Mouse (Mus musculus): ENCODE data around the gene Zfp64. TPM values are rescaled to one million over a fixed set of nuclear protein-coding genes. Genes with fewer than 3 reads are reported as not detected.

Zfp64 gene
- polyA plus RNA-seq, 1 experiment from 2014 or later, result 39.0 TPM

DNA sequence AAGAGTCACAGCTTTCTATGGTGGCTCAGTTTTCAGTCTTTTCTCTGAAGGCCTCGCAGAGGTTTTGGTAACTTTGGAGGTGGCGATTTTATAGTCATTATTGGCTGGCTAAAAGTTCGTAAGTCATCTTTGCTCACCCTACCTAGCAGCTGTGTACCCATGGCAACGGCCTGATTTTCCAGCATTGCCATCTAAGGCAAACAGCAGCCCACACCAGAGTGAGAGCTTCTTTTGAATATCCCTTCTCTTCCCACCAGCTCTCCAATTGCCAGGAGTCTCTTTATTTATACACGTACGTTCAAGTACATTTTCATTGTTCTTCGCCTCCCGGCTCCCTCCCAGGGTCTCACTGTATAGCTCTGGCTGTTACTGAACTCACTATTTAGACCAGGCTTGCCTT lies 59.9 kb downstream of the Zfp64 start:
- H3K4me2 ChIP-seq (ENCODE audit: low read depth, low read length), result no peak overlapping the region
- no peak overlapping the region for H3K9ac ChIP-seq (ENCODE audit: low read depth, low read length)
- H3K4me1 ChIP-seq (ENCODE audit: control insufficient read depth, insufficient read depth, low read length), result no peaks in the 10 kb centered on the region
- H3K9me3 ChIP-seq (ENCODE audit: control insufficient read depth, low read length), result no peaks in the 10 kb centered on the region
- no peak for DNase-seq (ENCODE audit: low spot score)
- WGBS, result 88% methylated on average over 8 of the region's 8 CpGs
- no peak for ATAC-seq (ENCODE audit: low read depth)
- no peak overlapping the region for H3K27ac ChIP-seq (replicated peaks; ENCODE audit: low read depth, low read length)
- no peak overlapping the region for H3K4me3 ChIP-seq (ENCODE audit: low read depth, low read length)
- H3K27me3 ChIP-seq (replicated peaks; ENCODE audit: control insufficient read depth, insufficient read depth, low read length), result no peaks in the 10 kb centered on the region
- no peaks in the 10 kb centered on the region for H3K36me3 ChIP-seq (ENCODE audit: control insufficient read depth, insufficient read depth, low read length)

DNA sequence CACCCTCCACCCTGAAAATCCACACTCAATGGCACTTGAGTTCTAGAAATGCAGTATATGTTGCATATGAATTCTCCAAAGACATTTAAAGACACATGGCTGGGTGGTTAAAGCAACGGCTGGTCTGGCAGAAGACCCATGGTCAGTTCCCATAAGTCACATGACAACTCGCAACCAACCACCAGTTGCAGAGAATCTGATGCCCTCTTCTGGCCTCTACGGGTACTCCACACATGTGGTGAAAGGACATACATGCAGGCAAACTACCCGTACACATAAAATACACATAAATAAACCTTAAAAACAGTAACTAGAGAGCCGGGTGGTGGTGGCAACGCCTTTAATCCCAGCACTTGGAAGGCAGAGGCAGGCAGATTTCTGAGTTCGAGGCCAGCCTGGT lies 60.6 kb downstream of the Zfp64 start:
- no peak for ATAC-seq (ENCODE audit: low read depth)
- Histone ChIP-seq H3K27ac (replicated peaks; ENCODE audit: low read depth, low read length) (no peak overlapping the region), H3K36me3 (ENCODE audit: control insufficient read depth, insufficient read depth, low read length) (no peaks in the 10 kb centered on the region), H3K4me3 (ENCODE audit: low read depth, low read length) (no peak overlapping the region), H3K27me3 (replicated peaks; ENCODE audit: control insufficient read depth, insufficient read depth, low read length) (no peaks in the 10 kb centered on the region), H3K9ac (ENCODE audit: low read depth, low read length) (no peak overlapping the region), H3K4me2 (ENCODE audit: low read depth, low read length) (no peak overlapping the region), H3K9me3 (ENCODE audit: control insufficient read depth, low read length) (no peaks in the 10 kb centered on the region), H3K4me1 (ENCODE audit: control insufficient read depth, insufficient read depth, low read length) (no peaks in the 10 kb centered on the region)
- no peak for DNase-seq (ENCODE audit: low spot score)
- 86% methylated on average over 7 of the region's 7 CpGs for WGBS

DNA sequence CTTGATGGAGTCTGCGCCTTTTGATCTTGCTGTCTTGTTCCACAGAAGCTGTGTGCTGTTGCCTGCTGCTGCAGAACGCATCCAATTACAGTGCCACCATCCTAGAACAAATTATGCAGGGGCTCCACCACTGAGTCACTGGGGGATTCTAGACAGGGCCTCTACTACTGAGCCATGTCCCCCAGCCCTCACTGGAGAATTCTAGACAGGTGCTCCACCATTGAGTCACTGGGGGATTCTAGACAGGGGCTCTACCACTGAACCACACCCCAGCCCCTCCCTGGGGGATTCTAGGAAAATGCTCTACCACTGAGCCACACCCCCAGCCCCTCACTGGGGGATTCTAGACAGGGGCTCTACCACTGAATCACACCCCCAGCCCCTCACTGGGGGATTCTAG lies 63.3 kb downstream of the Zfp64 start:
- Histone ChIP-seq H3K27me3 (replicated peaks; ENCODE audit: control insufficient read depth, insufficient read depth, low read length) (no peaks in the 10 kb centered on the region), H3K9ac (ENCODE audit: low read depth, low read length) (no peak overlapping the region), H3K36me3 (ENCODE audit: control insufficient read depth, insufficient read depth, low read length) (no peaks in the 10 kb centered on the region), H3K27ac (replicated peaks; ENCODE audit: low read depth, low read length) (no peak overlapping the region), H3K4me3 (ENCODE audit: low read depth, low read length) (no peak overlapping the region), H3K9me3 (ENCODE audit: control insufficient read depth, low read length) (no peaks in the 10 kb centered on the region), H3K4me1 (ENCODE audit: control insufficient read depth, insufficient read depth, low read length) (no peaks in the 10 kb centered on the region), H3K4me2 (ENCODE audit: low read depth, low read length) (no peak overlapping the region)
- DNase-seq (ENCODE audit: low spot score) (no peak), ATAC-seq (ENCODE audit: low read depth) (no peak)
- WGBS, result 73% methylated on average over 2 of the region's 2 CpGs

DNA sequence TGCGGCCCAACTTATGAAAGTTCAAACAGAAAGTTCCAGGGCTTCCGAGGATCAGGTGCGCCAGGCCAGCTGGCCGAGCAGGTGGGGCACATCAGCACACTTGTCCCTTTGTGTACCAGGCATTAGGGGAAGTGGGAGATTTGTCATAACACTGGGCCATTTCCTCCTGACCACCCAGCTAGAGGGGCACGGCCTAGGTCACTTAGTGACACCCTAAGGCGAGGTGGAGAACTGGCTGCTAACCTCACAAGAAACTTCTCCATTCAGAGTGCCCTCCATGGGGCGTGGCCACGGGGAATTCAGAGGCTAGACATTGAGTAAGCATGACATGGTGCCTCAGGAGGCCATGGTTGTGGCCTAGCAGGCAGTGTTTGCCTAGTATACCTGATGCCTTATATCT lies 70.7 kb downstream of the Zfp64 start:
- Histone ChIP-seq H3K27me3 (replicated peaks; ENCODE audit: control insufficient read depth, insufficient read depth, low read length) (no peaks in the 10 kb centered on the region), H3K4me2 (ENCODE audit: low read depth, low read length) (no peak overlapping the region)
- ATAC-seq (ENCODE audit: low read depth), result no peak

DNA sequence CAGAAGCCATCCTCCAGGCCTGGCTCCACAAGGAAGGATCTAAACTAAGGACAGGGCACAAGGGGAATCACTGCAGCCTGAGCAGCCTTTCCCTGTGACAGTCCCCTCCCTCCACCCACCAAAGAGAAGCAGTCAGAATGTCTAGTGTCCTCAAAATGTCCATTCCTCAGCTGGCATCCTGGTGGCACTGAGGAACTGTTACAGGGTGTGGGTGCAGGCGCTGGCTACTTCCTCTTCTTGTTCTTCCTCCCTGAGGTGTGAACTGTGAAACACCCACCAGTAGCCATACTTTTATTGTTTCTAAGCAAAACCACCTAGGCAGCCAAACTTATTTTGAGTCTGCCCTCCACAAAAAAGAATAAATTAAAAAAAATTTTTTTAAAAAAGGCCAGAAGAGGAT lies 72.4 kb downstream of the Zfp64 start:
- ATAC-seq (ENCODE audit: low read depth) (no peak), DNase-seq (ENCODE audit: low spot score) (no peak)
- Histone ChIP-seq H3K4me3 (ENCODE audit: low read depth, low read length) (no peak overlapping the region), H3K36me3 (ENCODE audit: control insufficient read depth, insufficient read depth, low read length) (no peaks in the 10 kb centered on the region), H3K9ac (ENCODE audit: low read depth, low read length) (no peak overlapping the region), H3K4me1 (ENCODE audit: control insufficient read depth, insufficient read depth, low read length) (no peaks in the 10 kb centered on the region), H3K9me3 (ENCODE audit: control insufficient read depth, low read length) (no peaks in the 10 kb centered on the region), H3K27me3 (replicated peaks; ENCODE audit: control insufficient read depth, insufficient read depth, low read length) (no peaks in the 10 kb centered on the region), H3K4me2 (ENCODE audit: low read depth, low read length) (no peak overlapping the region), H3K27ac (replicated peaks; ENCODE audit: low read depth, low read length) (no peak overlapping the region)
- WGBS, result 89% methylated on average over 1 of the region's 1 CpGs

More for the DNA sequence above, 70.7 kb downstream of the Zfp64 start:
- WGBS, result 62% methylated on average over 8 of the region's 8 CpGs
- no peak for DNase-seq (ENCODE audit: low spot score)
- Histone ChIP-seq H3K4me1 (ENCODE audit: control insufficient read depth, insufficient read depth, low read length) (no peaks in the 10 kb centered on the region), H3K36me3 (ENCODE audit: control insufficient read depth, insufficient read depth, low read length) (no peaks in the 10 kb centered on the region), H3K27ac (replicated peaks; ENCODE audit: low read depth, low read length) (no peak overlapping the region), H3K9me3 (ENCODE audit: control insufficient read depth, low read length) (no peaks in the 10 kb centered on the region), H3K4me3 (ENCODE audit: low read depth, low read length) (no peak overlapping the region), H3K9ac (ENCODE audit: low read depth, low read length) (no peak overlapping the region)

DNA sequence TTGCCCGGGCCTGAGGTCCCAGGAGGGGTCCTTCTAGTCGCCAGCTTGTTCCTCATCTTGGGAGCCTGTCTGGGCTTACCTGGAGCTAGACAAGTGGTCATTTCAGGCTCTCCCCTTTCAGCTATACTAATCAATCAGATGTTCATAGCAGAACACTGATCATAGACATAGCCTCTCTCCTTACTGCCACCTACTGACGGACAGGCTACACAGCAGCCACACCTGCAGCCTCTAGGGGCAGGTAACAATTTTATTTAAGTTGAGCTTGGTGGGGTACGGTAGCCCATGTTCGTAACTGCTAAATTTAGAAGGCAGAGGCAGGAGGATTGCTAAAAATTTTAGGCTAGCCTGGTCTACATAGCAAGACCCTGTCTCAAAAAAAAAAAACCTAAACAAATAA lies 73.5 kb downstream of the Zfp64 start:
- no peak for ATAC-seq (ENCODE audit: low read depth)
- no peak overlapping the region for H3K9ac ChIP-seq (ENCODE audit: low read depth, low read length)
- WGBS, result 40% methylated on average over 5 of the region's 5 CpGs
- H3K36me3 ChIP-seq (ENCODE audit: control insufficient read depth, insufficient read depth, low read length), result no peaks in the 10 kb centered on the region
- no peaks in the 10 kb centered on the region for H3K9me3 ChIP-seq (ENCODE audit: control insufficient read depth, low read length)
- H3K27me3 ChIP-seq (replicated peaks; ENCODE audit: control insufficient read depth, insufficient read depth, low read length), result no peaks in the 10 kb centered on the region
- no peak for DNase-seq (ENCODE audit: low spot score)
- no peaks in the 10 kb centered on the region for H3K4me1 ChIP-seq (ENCODE audit: control insufficient read depth, insufficient read depth, low read length)
- H3K4me2 ChIP-seq (ENCODE audit: low read depth, low read length), result no peak overlapping the region
- no peak overlapping the region for H3K27ac ChIP-seq (replicated peaks; ENCODE audit: low read depth, low read length)
- H3K4me3 ChIP-seq (ENCODE audit: low read depth, low read length), result no peak overlapping the region

DNA sequence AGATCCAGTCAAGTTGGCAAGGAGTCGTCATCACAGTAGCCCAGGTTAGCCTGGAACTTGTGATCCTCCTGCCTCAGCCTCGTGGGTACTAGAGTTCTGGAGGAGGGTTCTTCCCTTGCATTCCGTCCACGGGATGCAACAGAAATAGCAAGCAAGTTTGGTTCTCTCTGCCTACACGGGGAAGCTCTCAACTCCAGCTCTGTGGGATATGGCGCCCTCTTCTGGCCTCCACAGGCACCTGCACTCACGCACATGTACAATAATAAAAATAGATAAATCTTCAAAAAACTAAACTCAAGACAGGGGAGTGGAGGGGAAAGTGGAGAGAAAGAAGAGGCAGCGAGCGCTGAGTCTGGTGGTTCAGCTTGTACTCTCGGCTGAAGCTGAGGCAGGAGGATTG lies 75.8 kb downstream of the Zfp64 start:
- no peaks in the 10 kb centered on the region for H3K9me3 ChIP-seq (ENCODE audit: control insufficient read depth, low read length)
- WGBS, result 89% methylated on average over 10 of the region's 10 CpGs
- no peak for ATAC-seq (ENCODE audit: low read depth)
- no peak overlapping the region for H3K4me3 ChIP-seq (ENCODE audit: low read depth, low read length)
- H3K27ac ChIP-seq (replicated peaks; ENCODE audit: low read depth, low read length), result no peak overlapping the region
- H3K4me1 ChIP-seq (ENCODE audit: control insufficient read depth, insufficient read depth, low read length), result no peaks in the 10 kb centered on the region
- H3K4me2 ChIP-seq (ENCODE audit: low read depth, low read length), result no peak overlapping the region
- no peak overlapping the region for H3K9ac ChIP-seq (ENCODE audit: low read depth, low read length)
- DNase-seq (ENCODE audit: low spot score), result no peak
- no peaks in the 10 kb centered on the region for H3K36me3 ChIP-seq (ENCODE audit: control insufficient read depth, insufficient read depth, low read length)
- H3K27me3 ChIP-seq (replicated peaks; ENCODE audit: control insufficient read depth, insufficient read depth, low read length), result no peaks in the 10 kb centered on the region

DNA sequence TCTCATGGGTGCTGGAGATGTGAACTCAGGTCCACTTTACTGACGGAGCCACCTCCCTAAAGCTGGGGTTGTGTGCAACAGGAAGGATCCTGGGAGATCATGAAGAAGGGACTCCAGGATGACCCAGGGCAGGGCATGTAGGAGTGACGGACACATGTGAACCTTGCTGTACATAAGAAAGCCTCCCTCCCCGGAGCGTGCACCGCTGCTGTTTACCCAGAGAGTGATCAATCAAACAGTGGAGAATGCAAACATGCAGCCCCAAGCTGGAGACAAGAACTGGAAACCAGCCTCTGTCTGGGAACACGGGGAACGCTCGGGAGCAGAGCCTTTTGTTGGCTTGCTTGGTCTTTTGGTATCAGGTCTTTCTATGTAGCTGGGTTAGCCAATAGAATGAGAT lies 76.7 kb downstream of the Zfp64 start:
- no peak overlapping the region for H3K9ac ChIP-seq (ENCODE audit: low read depth, low read length)
- H3K36me3 ChIP-seq (ENCODE audit: control insufficient read depth, insufficient read depth, low read length), result no peaks in the 10 kb centered on the region
- no peaks in the 10 kb centered on the region for H3K4me1 ChIP-seq (ENCODE audit: control insufficient read depth, insufficient read depth, low read length)
- WGBS, result 89% methylated on average over 8 of the region's 8 CpGs
- no peak overlapping the region for H3K27ac ChIP-seq (replicated peaks; ENCODE audit: low read depth, low read length)
- H3K9me3 ChIP-seq (ENCODE audit: control insufficient read depth, low read length), result no peaks in the 10 kb centered on the region
- no peaks in the 10 kb centered on the region for H3K27me3 ChIP-seq (replicated peaks; ENCODE audit: control insufficient read depth, insufficient read depth, low read length)
- no peak overlapping the region for H3K4me3 ChIP-seq (ENCODE audit: low read depth, low read length)
- DNase-seq (ENCODE audit: low spot score), result no peak
- H3K4me2 ChIP-seq (ENCODE audit: low read depth, low read length), result no peak overlapping the region
- no peak for ATAC-seq (ENCODE audit: low read depth)

DNA sequence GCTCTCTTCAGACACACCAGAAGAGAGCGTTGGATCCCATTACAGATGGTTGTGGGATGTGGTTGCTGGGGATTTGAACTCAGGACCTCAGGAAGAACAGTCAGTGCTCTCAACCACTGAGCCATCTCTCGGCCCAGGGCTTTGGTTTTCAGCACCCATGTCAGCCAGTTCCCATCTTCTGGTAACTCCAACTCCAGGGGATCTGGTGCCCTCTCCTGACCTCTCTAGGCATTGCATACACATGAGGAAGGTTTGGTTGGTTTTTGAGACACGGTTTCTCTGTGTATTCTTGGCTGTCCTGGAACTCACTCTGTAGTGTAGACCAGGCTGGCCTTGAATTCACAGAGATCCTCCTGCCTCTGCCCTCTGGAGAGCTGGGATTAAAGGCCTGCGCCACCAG lies 77.2 kb downstream of the Zfp64 start:
- no peak for ATAC-seq (ENCODE audit: low read depth)
- no peak overlapping the region for H3K27ac ChIP-seq (replicated peaks; ENCODE audit: low read depth, low read length)
- WGBS, result 78% methylated on average over 4 of the region's 4 CpGs
- no peaks in the 10 kb centered on the region for H3K36me3 ChIP-seq (ENCODE audit: control insufficient read depth, insufficient read depth, low read length)
- H3K27me3 ChIP-seq (replicated peaks; ENCODE audit: control insufficient read depth, insufficient read depth, low read length), result no peaks in the 10 kb centered on the region
- no peak overlapping the region for H3K4me3 ChIP-seq (ENCODE audit: low read depth, low read length)
- peaks cover 3% of the 10 kb centered on the region; the same call in 1 of the 2 replicates for H3K4me1 ChIP-seq (ENCODE audit: control insufficient read depth, insufficient read depth, low read length)
- no peaks in the 10 kb centered on the region for H3K9me3 ChIP-seq (ENCODE audit: control insufficient read depth, low read length)
- no peak overlapping the region for H3K9ac ChIP-seq (ENCODE audit: low read depth, low read length)
- DNase-seq (ENCODE audit: low spot score), result no peak
- H3K4me2 ChIP-seq (ENCODE audit: low read depth, low read length), result no peak overlapping the region
